Mouse (Mus musculus) embryonic facial prominence, embryonic 10.5 days (tissue): ENCODE results near the gene St3gal3. TPM values are rescaled to one million over a fixed set of nuclear protein-coding genes. Genes with fewer than 3 reads are reported as not detected.
A peak's percentile ranks its signal among the peaks of the same experiment; 100 is the strongest.

Source experiments
- DNase-seq: peaks from one replicate; pipeline ENCODE4 v3.0.0-alpha.2; 2017; ENCODE audit warnings: low spot score
- H3K27ac ChIP-seq: fragments of 300-500 bp; sonication (generic); replicated peaks from 2 replicates; pipeline ENCODE4 v1.5.1; 2016; ENCODE audit warnings: mild to moderate bottlenecking
- H3K27me3 ChIP-seq: fragments of 300-500 bp; sonication (generic); replicated peaks from 2 replicates; pipeline ENCODE4 v1.6.1; 2016; ENCODE audit warnings: low read depth, mild to moderate bottlenecking; ENCODE audit not compliant: poor library complexity, severe bottlenecking
- H3K36me3 ChIP-seq: fragments of 300-500 bp; sonication (generic); replicated peaks from 2 replicates; pipeline ENCODE4 v1.6.1; 2016; ENCODE audit warnings: mild to moderate bottlenecking, moderate library complexity
- H3K4me1 ChIP-seq: fragments of 300-500 bp; sonication (generic); 2 replicates; pipeline ENCODE4 v1.6.1; 2016
- H3K4me3 ChIP-seq: fragments of 300-500 bp; sonication (generic); 2 replicates; pipeline ENCODE4 v1.5.1; 2016; ENCODE audit warnings: mild to moderate bottlenecking, moderate library complexity
- H3K9me3 ChIP-seq: fragments of 300-500 bp; sonication (generic); 2 replicates; pipeline ENCODE4 v1.6.1; 2016; ENCODE audit warnings: mild to moderate bottlenecking
- WGBS: fragments of 180-500 bp; shearing (Covaris S2); methylation state at CpG from one replicate; pipeline ENCODE4 v1.1.7; 2016; 5-methylcytosine and 5-hydroxymethylcytosine counted together
- polyA plus RNA-seq: library from polyadenylated mRNA; unstranded; fragments of >200 nt; fragmentation: Nextera tagmentation; extraction: Ambion mirVana; gene quantifications from 2 replicates; pipeline ENCODE4 v1.2.1, GENCODE M21; 2016

St3gal3 gene
- polyA plus RNA-seq, 1 experiment from 2014 or later, result 7.4 TPM

- 76% methylated on average over 5 of the region's 5 CpGs for WGBS
- H3K27ac ChIP-seq, result peak overlapping the region; percentile 55; the same call in 1 of the 2 replicates
Measured at GRCm38 (mm10) chr4:118037406-118037805, 97.3 kb downstream of the St3gal3 start.

GRCm38 (mm10) chr4:118036531-118036930 lies 98.2 kb downstream of the St3gal3 start:
- 95% methylated on average over 4 of the region's 4 CpGs for WGBS
- no peaks in the 10 kb centered on the region for H3K27me3 ChIP-seq
- H3K4me1 ChIP-seq, result peaks cover 19% of the 10 kb centered on the region
- DNase-seq, result no peak
- no peak overlapping the region for H3K27ac ChIP-seq
- H3K36me3 ChIP-seq, result no peaks in the 10 kb centered on the region
- H3K4me3 ChIP-seq, result no peak overlapping the region
- H3K9me3 ChIP-seq, result no peaks in the 10 kb centered on the region

More at GRCm38 (mm10) chr4:118037406-118037805, 97.3 kb downstream of the St3gal3 start:
- DNase-seq, result no peak
- Histone ChIP-seq H3K9me3 (no peaks in the 10 kb centered on the region), H3K36me3 (no peaks in the 10 kb centered on the region), H3K4me3 (no peak overlapping the region), H3K27me3 (no peaks in the 10 kb centered on the region), H3K4me1 (peaks cover 17% of the 10 kb centered on the region)

- peaks cover 19% of the 10 kb centered on the region for H3K4me1 ChIP-seq
- no peaks in the 10 kb centered on the region for H3K36me3 ChIP-seq
- 96% methylated on average over 2 of the region's 2 CpGs for WGBS
- H3K27me3 ChIP-seq, result no peaks in the 10 kb centered on the region
- H3K9me3 ChIP-seq, result no peaks in the 10 kb centered on the region
- no peak overlapping the region for H3K4me3 ChIP-seq
- H3K27ac ChIP-seq, result no peak overlapping the region
- no peak for DNase-seq
Measured at GRCm38 (mm10) chr4:118035090-118035489, 99.6 kb downstream of the St3gal3 start.

- no peak for DNase-seq
- H3K27ac ChIP-seq, result no peak overlapping the region
- WGBS, result 83% methylated on average over 5 of the region's 5 CpGs
- no peak overlapping the region for H3K4me3 ChIP-seq
- no peaks in the 10 kb centered on the region for H3K27me3 ChIP-seq
- no peaks in the 10 kb centered on the region for H3K9me3 ChIP-seq
- H3K36me3 ChIP-seq, result no peaks in the 10 kb centered on the region
- H3K4me1 ChIP-seq, result peaks cover 24% of the 10 kb centered on the region
Measured at GRCm38 (mm10) chr4:118033026-118033425, 101.7 kb downstream of the St3gal3 start.

- Histone ChIP-seq H3K36me3 (no peaks in the 10 kb centered on the region), H3K9me3 (no peaks in the 10 kb centered on the region), H3K4me3 (no peak overlapping the region), H3K27me3 (no peaks in the 10 kb centered on the region), H3K27ac (no peak overlapping the region), H3K4me1 (peaks cover 15% of the 10 kb centered on the region)
- 86% methylated on average over 7 of the region's 7 CpGs for WGBS
- no peak for DNase-seq
Measured at GRCm38 (mm10) chr4:118031776-118032170, 102.9 kb downstream of the St3gal3 start.

- Histone ChIP-seq H3K4me1 (peaks cover 15% of the 10 kb centered on the region), H3K4me3 (no peak overlapping the region), H3K27me3 (no peaks in the 10 kb centered on the region), H3K9me3 (no peaks in the 10 kb centered on the region), H3K36me3 (no peaks in the 10 kb centered on the region), H3K27ac (no peak overlapping the region)
- WGBS, result 80% methylated on average over 6 of the region's 6 CpGs
- DNase-seq, result peak; percentile 24
Measured at GRCm38 (mm10) chr4:118031132-118031775, 103.5 kb downstream of the St3gal3 start.

- Histone ChIP-seq H3K4me1 (peaks cover 15% of the 10 kb centered on the region), H3K4me3 (no peak overlapping the region), H3K36me3 (no peaks in the 10 kb centered on the region), H3K27ac (no peak overlapping the region), H3K9me3 (no peaks in the 10 kb centered on the region), H3K27me3 (no peaks in the 10 kb centered on the region)
- DNase-seq, result no peak
- 92% methylated on average over 5 of the region's 5 CpGs for WGBS
Measured at GRCm38 (mm10) chr4:118030330-118030729, 104.4 kb downstream of the St3gal3 start.

- no peaks in the 10 kb centered on the region for H3K27me3 ChIP-seq
- H3K27ac ChIP-seq, result no peak overlapping the region
- DNase-seq, result no peak
- peaks cover 15% of the 10 kb centered on the region for H3K4me1 ChIP-seq
- 74% methylated on average over 6 of the region's 6 CpGs for WGBS
- H3K36me3 ChIP-seq, result no peaks in the 10 kb centered on the region
- no peaks in the 10 kb centered on the region for H3K9me3 ChIP-seq
- no peak overlapping the region for H3K4me3 ChIP-seq
Measured at GRCm38 (mm10) chr4:118029892-118030291, 104.8 kb downstream of the St3gal3 start.

GRCm38 (mm10) chr4:118028994-118029393 lies 105.7 kb downstream of the St3gal3 start:
- Histone ChIP-seq H3K4me3 (no peak overlapping the region), H3K27ac (no peak overlapping the region), H3K9me3 (no peaks in the 10 kb centered on the region), H3K36me3 (no peaks in the 10 kb centered on the region), H3K27me3 (no peaks in the 10 kb centered on the region), H3K4me1 (peaks cover 15% of the 10 kb centered on the region)
- WGBS, result 68% methylated on average over 9 of the region's 9 CpGs
- DNase-seq, result peak; percentile 30

- 81% methylated on average over 7 of the region's 7 CpGs for WGBS
- Histone ChIP-seq H3K9me3 (no peaks in the 10 kb centered on the region), H3K27me3 (no peaks in the 10 kb centered on the region), H3K4me1 (peaks cover 8% of the 10 kb centered on the region; the same call in 1 of the 2 replicates), H3K27ac (no peak overlapping the region), H3K36me3 (no peaks in the 10 kb centered on the region), H3K4me3 (no peak overlapping the region)
- DNase-seq, result no peak
Measured at GRCm38 (mm10) chr4:118025931-118026330, 108.8 kb downstream of the St3gal3 start.

GRCm38 (mm10) chr4:118025381-118025780 lies 109.3 kb downstream of the St3gal3 start:
- Histone ChIP-seq H3K27me3 (no peaks in the 10 kb centered on the region), H3K27ac (no peak overlapping the region), H3K4me3 (no peak overlapping the region), H3K4me1 (peaks cover 8% of the 10 kb centered on the region; the same call in 1 of the 2 replicates), H3K9me3 (no peaks in the 10 kb centered on the region), H3K36me3 (no peaks in the 10 kb centered on the region)
- no peak for DNase-seq
- 91% methylated on average over 7 of the region's 7 CpGs for WGBS

GRCm38 (mm10) chr4:118022811-118023210 lies 111.9 kb downstream of the St3gal3 start:
- peaks cover 7% of the 10 kb centered on the region for H3K4me1 ChIP-seq
- no peak overlapping the region for H3K4me3 ChIP-seq
- no peaks in the 10 kb centered on the region for H3K9me3 ChIP-seq
- H3K36me3 ChIP-seq, result no peaks in the 10 kb centered on the region
- no peaks in the 10 kb centered on the region for H3K27me3 ChIP-seq
- DNase-seq, result no peak
- no peak overlapping the region for H3K27ac ChIP-seq
- WGBS, result 95% methylated on average over 3 of the region's 3 CpGs

GRCm38 (mm10) chr4:118022406-118022805 lies 112.3 kb downstream of the St3gal3 start:
- Histone ChIP-seq H3K4me1 (peaks cover 10% of the 10 kb centered on the region), H3K36me3 (no peaks in the 10 kb centered on the region), H3K4me3 (no peak overlapping the region), H3K27me3 (no peaks in the 10 kb centered on the region), H3K9me3 (no peaks in the 10 kb centered on the region), H3K27ac (no peak overlapping the region)
- 90% methylated on average over 4 of the region's 4 CpGs for WGBS
- no peak for DNase-seq
